Mouse (Mus musculus) thymus, postnatal 0 days (tissue): ENCODE results near the gene Hist1h2ac. TPM values are rescaled to one million over a fixed set of nuclear protein-coding genes. Genes with fewer than 3 reads are reported as not detected.

ENCODE experiments used
- DNase-seq: peaks from one replicate; pipeline ENCODE4 v3.0.0-alpha.2; 2015; ENCODE audit warnings: low spot score
- microRNA-seq: library from miRNA; unstranded; fragments of <30 nt; microRNA quantifications from one replicate; pipeline ENCODE4, GENCODE M21; 2016; ENCODE audit warnings: borderline number of aligned reads
- polyA plus RNA-seq: library from polyadenylated mRNA; unstranded; fragments of >200 nt; fragmentation: Nextera tagmentation; extraction: Ambion mirVana; gene quantifications from 2 replicates; pipeline ENCODE4 v1.2.1, GENCODE M21; 2015

Hist1h2ac gene
- polyA plus RNA-seq, 1 experiment from 2014 or later: 2.0 TPM

DNA sequence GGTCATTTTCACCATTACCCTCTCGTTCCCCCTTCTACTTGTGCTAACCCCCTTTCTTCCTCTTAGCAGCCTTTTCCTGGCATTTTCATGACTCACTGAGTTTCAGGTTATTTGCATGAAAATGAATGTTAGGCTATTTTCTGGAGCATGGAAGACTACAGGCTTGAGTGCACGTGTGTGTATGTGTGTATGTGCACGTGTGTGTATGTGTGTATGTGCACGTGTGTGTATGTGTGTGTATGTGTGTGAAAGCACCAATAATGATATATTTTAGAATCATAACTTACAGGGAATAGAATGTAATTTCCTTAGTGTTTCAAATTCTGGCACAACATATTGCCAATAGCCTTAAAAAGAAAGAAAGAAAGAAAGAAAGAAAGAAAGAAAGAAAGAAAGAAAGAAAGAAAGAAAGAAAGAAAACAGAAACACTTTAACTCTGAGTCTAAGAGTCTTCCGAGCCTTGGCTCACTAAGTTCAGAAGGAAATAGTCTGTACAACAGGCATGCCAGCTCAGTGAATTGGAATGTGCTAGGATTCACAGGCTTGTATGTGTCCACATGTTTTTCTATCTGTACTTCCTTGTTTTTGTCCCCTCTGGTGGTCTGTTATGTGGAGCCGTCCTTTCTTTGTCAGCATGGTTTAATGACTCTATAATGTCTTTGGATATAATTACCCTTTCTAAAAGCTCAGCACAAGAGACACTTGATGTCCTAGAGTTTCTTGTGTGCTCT lies 23.9 kb downstream of the Hist1h2ac start:
- no peak for DNase-seq

Small RNA genes within 50 kb of the gene (microRNA-seq; reads per million reads assigned to microRNA genes)
- gene Gm44350: not detected

Other genes with a start within 250 kb of the Hist1h2ac start
- 0.17 and 0.27 TPM in 2 replicates for gene Btn1a1, start 218.0 kb downstream of the Hist1h2ac start, polyA plus RNA-seq
- gene Btn2a2, start 195.1 kb downstream of the Hist1h2ac start, polyA plus RNA-seq: 0.65 and 0.85 TPM in 2 replicates
- gene Hist1h4h, start 152.9 kb downstream of the Hist1h2ac start, polyA plus RNA-seq: 24.2 and 31.5 TPM in 2 replicates
- gene Hist1h2af, start 150.0 kb downstream of the Hist1h2ac start, polyA plus RNA-seq: 32.3 and 49.5 TPM in 2 replicates
- gene Hist1h3g, start 148.5 kb downstream of the Hist1h2ac start, polyA plus RNA-seq: 27.6 and 43.7 TPM in 2 replicates
- 1.6 and 1.9 TPM in 2 replicates for gene Hist1h2bh, start 140.6 kb downstream of the Hist1h2ac start, polyA plus RNA-seq
- gene Hist1h3f, start 139.9 kb downstream of the Hist1h2ac start, polyA plus RNA-seq: 4.8 and 9.0 TPM in 2 replicates
- gene Hist1h4f, start 132.3 kb downstream of the Hist1h2ac start, polyA plus RNA-seq: 8.9 and 17.7 TPM in 2 replicates
- 1.1 and 1.3 TPM in 2 replicates for gene Hist1h1d, start 130.7 kb downstream of the Hist1h2ac start, polyA plus RNA-seq
- gene Hist1h3e, start 121.6 kb downstream of the Hist1h2ac start, polyA plus RNA-seq: 16.5 and 20.8 TPM in 2 replicates
- 198 and 214 TPM in 2 replicates for gene Hist1h2ae, start 112.7 kb downstream of the Hist1h2ac start, polyA plus RNA-seq
- 32.3 and 46.0 TPM in 2 replicates for gene Hist1h2bg, start 112.6 kb downstream of the Hist1h2ac start, polyA plus RNA-seq
- gene Hist1h2bf, start 109.8 kb downstream of the Hist1h2ac start, polyA plus RNA-seq: 22.7 and 39.0 TPM in 2 replicates
- 7.2 and 11.3 TPM in 2 replicates for gene Hist1h2ad, start 109.6 kb downstream of the Hist1h2ac start, polyA plus RNA-seq
- 9.4 and 13.3 TPM in 2 replicates for gene Hist1h3d, start 108.2 kb downstream of the Hist1h2ac start, polyA plus RNA-seq
- gene Hist1h4d, start 102.3 kb downstream of the Hist1h2ac start, polyA plus RNA-seq: 273 and 292 TPM in 2 replicates
- 1.5 and 2.5 TPM in 2 replicates for gene Hist1h2be, start 62.8 kb downstream of the Hist1h2ac start, polyA plus RNA-seq
- 33.4 and 35.1 TPM in 2 replicates for gene Hist1h1e, start 61.4 kb downstream of the Hist1h2ac start, polyA plus RNA-seq
- gene Hist1h2bc, start 251 bp upstream of the Hist1h2ac start, polyA plus RNA-seq: 61.5 and 62.8 TPM in 2 replicates
- gene Hist1h1t, start 11.9 kb upstream of the Hist1h2ac start, polyA plus RNA-seq: not detected in 2 replicates
- gene Hist1h4c, start 14.5 kb upstream of the Hist1h2ac start, polyA plus RNA-seq: 22.4 and 29.5 TPM in 2 replicates
- 9.4 and 9.7 TPM in 2 replicates for gene Hfe, start 26.9 kb upstream of the Hist1h2ac start, polyA plus RNA-seq
- gene Hist1h1c, start 54.9 kb upstream of the Hist1h2ac start, polyA plus RNA-seq: 37.5 and 44.7 TPM in 2 replicates
- 32.0 and 33.1 TPM in 2 replicates for gene Hist1h3c, start 61.7 kb upstream of the Hist1h2ac start, polyA plus RNA-seq
- gene Hist1h2bb, start 62.8 kb upstream of the Hist1h2ac start, polyA plus RNA-seq: 10.8 and 12.6 TPM in 2 replicates
- gene Hist1h2ab, start 67.2 kb upstream of the Hist1h2ac start, polyA plus RNA-seq: 144 and 155 TPM in 2 replicates
- gene Hist1h3b, start 68.3 kb upstream of the Hist1h2ac start, polyA plus RNA-seq: 45.8 and 78.0 TPM in 2 replicates
- 15.5 and 15.6 TPM in 2 replicates for gene Hist1h4b, start 73.1 kb upstream of the Hist1h2ac start, polyA plus RNA-seq
- 1.4 and 3.5 TPM in 2 replicates for gene Hist1h4a, start 77.3 kb upstream of the Hist1h2ac start, polyA plus RNA-seq
- 42.0 and 56.6 TPM in 2 replicates for gene Hist1h3a, start 78.4 kb upstream of the Hist1h2ac start, polyA plus RNA-seq
- 15.8 and 27.4 TPM in 2 replicates for gene Hist1h1a, start 79.7 kb upstream of the Hist1h2ac start, polyA plus RNA-seq
- not detected in 2 replicates for gene Trim38, start 86.0 kb upstream of the Hist1h2ac start, polyA plus RNA-seq
- 0.04 TPM in 1 of 2 replicates, not detected in the other for gene Slc17a2, start 123.0 kb upstream of the Hist1h2ac start, polyA plus RNA-seq
- gene Slc17a3, start 155.5 kb upstream of the Hist1h2ac start, polyA plus RNA-seq: not detected in 2 replicates
- 0.09 and 0.13 TPM in 2 replicates for gene Slc17a1, start 183.8 kb upstream of the Hist1h2ac start, polyA plus RNA-seq
- gene Slc17a4, start 231.1 kb upstream of the Hist1h2ac start, polyA plus RNA-seq: 0.10 and 0.23 TPM in 2 replicates